Mouse (Mus musculus) forebrain, embryonic 10.5 days (tissue): ENCODE measurements around the gene 2010315B03Rik. TPM values are rescaled to one million over a fixed set of nuclear protein-coding genes. Genes with fewer than 3 reads are reported as not detected.
A peak's percentile ranks its signal among the peaks of the same experiment; 100 is the strongest.
"Not testable (repeated sequence)": the region's sequence is repeated elsewhere in the genome, so short reads cannot be mapped to it uniquely, and the experiment has no call there.

Source experiments
- DNase-seq: peaks from one replicate; pipeline ENCODE4 v3.0.0-alpha.2; 2017; ENCODE audit warnings: low spot score; ENCODE audit errors: extremely low spot score
- H3K27ac ChIP-seq: fragments of 300-500 bp; sonication (generic); 2 replicates; pipeline ENCODE4 v1.5.1; 2016; ENCODE audit warnings: mild to moderate bottlenecking
- H3K27me3 ChIP-seq: fragments of 300-500 bp; sonication (generic); 2 replicates; pipeline ENCODE4 v1.6.1; 2016; ENCODE audit warnings: mild to moderate bottlenecking; ENCODE audit not compliant: poor library complexity, severe bottlenecking
- H3K36me3 ChIP-seq: fragments of 300-500 bp; sonication (generic); replicated peaks from 2 replicates; pipeline ENCODE4 v1.6.1; 2016; ENCODE audit warnings: mild to moderate bottlenecking, moderate library complexity
- H3K4me1 ChIP-seq: fragments of 300-500 bp; sonication (generic); 2 replicates; pipeline ENCODE4 v1.6.1; 2016
- H3K4me3 ChIP-seq: fragments of 300-500 bp; sonication (generic); 2 replicates; pipeline ENCODE4 v1.5.1; 2016; ENCODE audit warnings: mild to moderate bottlenecking, moderate library complexity
- H3K9me3 ChIP-seq: fragments of 300-500 bp; sonication (generic); 2 replicates; pipeline ENCODE4 v1.6.1; 2016; ENCODE audit warnings: mild to moderate bottlenecking, moderate library complexity
- WGBS: fragments of 180-500 bp; shearing (Covaris S2); methylation state at CpG from one replicate; pipeline ENCODE4 v1.1.7; 2016; 5-methylcytosine and 5-hydroxymethylcytosine counted together
- polyA plus RNA-seq: library from polyadenylated mRNA; unstranded; fragments of >200 nt; fragmentation: Nextera tagmentation; extraction: Ambion mirVana; gene quantifications from 2 replicates; pipeline ENCODE4 v1.2.1, GENCODE M21; 2016

The 2010315B03Rik gene
- polyA plus RNA-seq, 1 experiment from 2014 or later = 10.0 TPM

GRCm38 (mm10) chr9:124262987-124263717, 49.3 kb downstream of the 2010315B03Rik start:
- no peak overlapping the region for H3K27ac ChIP-seq
- H3K4me3 ChIP-seq = no peak overlapping the region

GRCm38 (mm10) chr9:124258067-124258556, 54.4 kb downstream of the 2010315B03Rik start:
- DNase-seq = no peak
- no peak overlapping the region for H3K4me3 ChIP-seq
- H3K4me1 ChIP-seq = no peaks in the 10 kb centered on the region; the same call in 1 of the 2 replicates
- H3K27me3 ChIP-seq = no peaks in the 10 kb centered on the region
- H3K36me3 ChIP-seq = no peaks in the 10 kb centered on the region
- H3K27ac ChIP-seq = no peak overlapping the region
- WGBS = 83% methylated on average over 4 of the region's 4 CpGs
- H3K9me3 ChIP-seq = peaks cover 11% of the 10 kb centered on the region

More at GRCm38 (mm10) chr9:124262987-124263717, 49.3 kb downstream of the 2010315B03Rik start:
- H3K27me3 ChIP-seq = no peaks in the 10 kb centered on the region
- H3K36me3 ChIP-seq = no peaks in the 10 kb centered on the region
- 90% methylated on average over 4 of the region's 4 CpGs for WGBS
- peaks cover 13% of the 10 kb centered on the region for H3K4me1 ChIP-seq
- DNase-seq = no peak
- no peaks in the 10 kb centered on the region for H3K9me3 ChIP-seq

- no peaks in the 10 kb centered on the region for H3K36me3 ChIP-seq
Observed at GRCm38 (mm10) chr9:124257200-124258066, 55.1 kb downstream of the 2010315B03Rik start.

GRCm38 (mm10) chr9:124256271-124257199, 56.0 kb downstream of the 2010315B03Rik start:
- peaks cover 11% of the 10 kb centered on the region for H3K9me3 ChIP-seq
- H3K4me3 ChIP-seq, H3K4me1 ChIP-seq, H3K27me3 ChIP-seq, H3K36me3 ChIP-seq: not testable (repeated sequence)
- 18% methylated on average over 1 of the region's 1 CpGs for WGBS
- DNase-seq = peak; percentile 68
- H3K27ac ChIP-seq = peak overlapping the region; percentile 0; the same call in 1 of the 2 replicates

More at GRCm38 (mm10) chr9:124257200-124258066, 55.1 kb downstream of the 2010315B03Rik start:
- 49% methylated on average over 1 of the region's 1 CpGs for WGBS
- peaks cover 11% of the 10 kb centered on the region for H3K9me3 ChIP-seq
- no peaks in the 10 kb centered on the region for H3K27me3 ChIP-seq
- no peaks in the 10 kb centered on the region; the same call in 1 of the 2 replicates for H3K4me1 ChIP-seq
- DNase-seq = peak; percentile 88
- no peak overlapping the region for H3K27ac ChIP-seq
- no peak overlapping the region for H3K4me3 ChIP-seq

- Histone ChIP-seq H3K4me1 (peaks cover 7% of the 10 kb centered on the region), H3K36me3 (no peaks in the 10 kb centered on the region), H3K4me3 (no peak overlapping the region), H3K27ac (no peak overlapping the region), H3K27me3 (no peaks in the 10 kb centered on the region), H3K9me3 (peaks cover 4% of the 10 kb centered on the region)
- no peak for DNase-seq
Observed at GRCm38 (mm10) chr9:124251438-124251837, 61.1 kb downstream of the 2010315B03Rik start.

Other genes with a start within 250 kb of the 2010315B03Rik start
- 0.06 and 0.22 TPM in 2 replicates for gene Ccr2, start 210.7 kb downstream of the 2010315B03Rik start, polyA plus RNA-seq
- gene Ccr5, start 191.2 kb downstream of the 2010315B03Rik start, polyA plus RNA-seq = 0.07 and 0.55 TPM in 2 replicates
- gene Ppp2r3d, start 164.2 kb upstream of the 2010315B03Rik start, polyA plus RNA-seq = 111 and 116 TPM in 2 replicates
- not detected in 2 replicates for gene Gm21836, start 181.1 kb upstream of the 2010315B03Rik start, polyA plus RNA-seq